Mouse (Mus musculus): Measurements from ENCODE around the gene Gm3448.

The Gm3448 gene

GRCm38 (mm10) chr17:14959979-14960378 lies 81.4 kb downstream of the Gm3448 start:
- no peak for DNase-seq (ENCODE audit: low spot score)

- no peak for DNase-seq (ENCODE audit: low spot score)
Observed at GRCm38 (mm10) chr17:14958686-14959327, 82.5 kb downstream of the Gm3448 start.

GRCm38 (mm10) chr17:14953452-14953851 lies 87.9 kb downstream of the Gm3448 start:
- DNase-seq (ENCODE audit: low spot score) = no peak

GRCm38 (mm10) chr17:14949161-14949827 lies 92.0 kb downstream of the Gm3448 start:
- no peak for DNase-seq (ENCODE audit: low spot score)
